Mouse (Mus musculus): ENCODE measurements around the gene Lnpk. TPM values are rescaled to one million over a fixed set of nuclear protein-coding genes. Genes with fewer than 3 reads are reported as not detected.

Gene Lnpk
- 10 to 100 TPM; 52.2 to 63.7 TPM for total RNA-seq (2021)
- long read RNA-seq, full-length matches to known transcripts, result 29 of 38 reads
- long read RNA-seq, partial matches to known transcripts, result 0 of 38 reads
- long read RNA-seq, other reads (novel, unspliced or antisense), result 9 of 38 reads

- peak; percentile 88 to 94 for DNase-seq (ENCODE audit: low spot score in 2 of 2)
These were observed at the start of gene Lnpk for GRCm38 (mm10) chr2:74578843-74579489. Gene Lnpk (minus strand): TSS chr2:74579435.

GRCm38 (mm10) chr2:74620368-74620767 is 41.1 kb upstream of the Lnpk start:
- no peak for DNase-seq (ENCODE audit: low spot score in 2 of 2)

GRCm38 (mm10) chr2:74619676-74620246 is 40.5 kb upstream of the Lnpk start:
- no peak for DNase-seq (ENCODE audit: low spot score in 2 of 2)

GRCm38 (mm10) chr2:74617706-74618105 is 38.5 kb upstream of the Lnpk start:
- no peak for DNase-seq (ENCODE audit: low spot score in 2 of 2)

- DNase-seq (ENCODE audit: low spot score in 2 of 2), result no peak
These were observed 32.2 kb upstream of the Lnpk start for GRCm38 (mm10) chr2:74611406-74611805.

GRCm38 (mm10) chr2:74609350-74609749 is 30.1 kb upstream of the Lnpk start:
- no peak for DNase-seq (ENCODE audit: low spot score in 2 of 2)

GRCm38 (mm10) chr2:74606087-74606760 is 27.0 kb upstream of the Lnpk start:
- DNase-seq (ENCODE audit: low spot score in 2 of 2), result no peak

GRCm38 (mm10) chr2:74604011-74604410 is 24.8 kb upstream of the Lnpk start:
- no peak for DNase-seq (ENCODE audit: low spot score in 2 of 2)

- no peak for DNase-seq (ENCODE audit: low spot score in 2 of 2)
These were observed 23.2 kb upstream of the Lnpk start for GRCm38 (mm10) chr2:74602483-74602882.

GRCm38 (mm10) chr2:74597169-74597568 is 17.9 kb upstream of the Lnpk start:
- DNase-seq (ENCODE audit: low spot score in 2 of 2), result no peak

GRCm38 (mm10) chr2:74596094-74596493 is 16.9 kb upstream of the Lnpk start:
- DNase-seq (ENCODE audit: low spot score in 2 of 2), result no peak

- no peak for DNase-seq (ENCODE audit: low spot score in 2 of 2)
These were observed 941 bp downstream of the Lnpk start for GRCm38 (mm10) chr2:74578146-74578842.

- DNase-seq (ENCODE audit: low spot score in 2 of 2), result no peak
These were observed 8.8 kb downstream of the Lnpk start for GRCm38 (mm10) chr2:74570390-74570789.

- DNase-seq (ENCODE audit: low spot score in 2 of 2), result no peak
These were observed 19.4 kb downstream of the Lnpk start for GRCm38 (mm10) chr2:74559822-74560221.

GRCm38 (mm10) chr2:74559092-74559491 is 20.1 kb downstream of the Lnpk start:
- DNase-seq (ENCODE audit: low spot score in 2 of 2), result no peak

- DNase-seq (ENCODE audit: low spot score in 2 of 2), result no peak
These were observed 21.8 kb downstream of the Lnpk start for GRCm38 (mm10) chr2:74557451-74557850.

GRCm38 (mm10) chr2:74551929-74552328 is 27.3 kb downstream of the Lnpk start:
- DNase-seq (ENCODE audit: low spot score in 2 of 2), result no peak

- DNase-seq (ENCODE audit: low spot score in 2 of 2), result no peak
These were observed 30.9 kb downstream of the Lnpk start for GRCm38 (mm10) chr2:74548306-74548705.

- DNase-seq (ENCODE audit: low spot score in 2 of 2), result no peak
These were observed 70.9 kb downstream of the Lnpk start for GRCm38 (mm10) chr2:74508302-74508701.

GRCm38 (mm10) chr2:74506439-74506838 is 72.8 kb downstream of the Lnpk start:
- DNase-seq (ENCODE audit: low spot score in 2 of 2), result no peak

- DNase-seq (ENCODE audit: low spot score in 2 of 2), result no peak
These were observed 78.9 kb downstream of the Lnpk start for GRCm38 (mm10) chr2:74500307-74500706.

- DNase-seq (ENCODE audit: low spot score in 2 of 2), result no peak
These were observed 81.4 kb downstream of the Lnpk start for GRCm38 (mm10) chr2:74497851-74498250.
